Mouse (Mus musculus) liver, adult 2 months (tissue): ENCODE measurements around the gene Gjc2.

Experiments used
- CTCF ChIP-seq: fragments of 200-500 bp; IDR thresholded peaks from 2 replicates; pipeline ENCODE4 v1.5.1; 2011; ENCODE audit warnings: low read depth, low read length, control low read depth
- POLR2A ChIP-seq: fragments of 200-500 bp; IDR thresholded peaks from 2 replicates; pipeline ENCODE4 v1.6.1; 2011; ENCODE audit warnings: low read length, control low read depth; ENCODE audit not compliant: insufficient read depth; ENCODE audit errors: extremely low read depth

DNA sequence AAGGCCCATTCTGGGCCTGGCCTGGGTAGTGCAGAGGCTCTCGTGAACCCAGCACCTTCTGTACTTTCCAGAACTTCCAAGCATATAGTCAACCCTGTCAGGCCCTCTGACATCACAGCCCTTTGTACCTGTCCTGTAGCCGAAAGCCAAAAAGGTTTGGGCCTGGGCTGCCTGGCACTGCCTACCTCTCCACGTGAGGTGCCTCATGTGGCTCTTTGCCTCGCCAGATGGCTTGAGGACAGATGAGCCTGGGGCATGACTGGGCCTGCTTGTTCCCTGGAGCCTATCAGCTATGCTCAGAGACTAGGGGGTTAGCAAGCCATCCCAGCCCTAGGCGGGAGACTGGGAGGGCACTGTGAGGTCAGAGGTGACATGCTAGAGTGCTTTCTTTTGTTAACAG lies 2.5 kb upstream of the Gjc2 start:
- TF ChIP-seq CTCF: no peak
- TF ChIP-seq POLR2A: no peak
